Mouse (Mus musculus) intestine, embryonic 16.5 days (tissue): Measurements from ENCODE around the gene P3h3. TPM values are rescaled to one million over a fixed set of nuclear protein-coding genes. Genes with fewer than 3 reads are reported as not detected.
A peak's percentile ranks its signal among the peaks of the same experiment; 100 is the strongest.

Experiments
- ATAC-seq: fragments of 200-750 bp; cut with Nextera tagmentation; 2 replicates; pipeline ENCODE4 v1.8.0; 2017; ENCODE audit warnings: moderate TSS enrichment, moderate library complexity
- H3K27ac ChIP-seq: fragments of 300-500 bp; sonication (generic); 2 replicates; pipeline ENCODE4 v1.5.1; 2014; ENCODE audit warnings: mild to moderate bottlenecking, low read length
- H3K27me3 ChIP-seq: fragments of 300-500 bp; sonication (generic); replicated peaks from 2 replicates; pipeline ENCODE4 v1.6.1; 2014; ENCODE audit warnings: low read length, control low read depth, mixed read lengths; ENCODE audit not compliant: control insufficient read depth, insufficient read depth
- H3K36me3 ChIP-seq: fragments of 300-500 bp; sonication (generic); 2 replicates; pipeline ENCODE4 v1.6.1; 2014; ENCODE audit warnings: low read length, control low read depth; ENCODE audit not compliant: control insufficient read depth, insufficient read depth
- H3K4me1 ChIP-seq: fragments of 300-500 bp; sonication (generic); 2 replicates; pipeline ENCODE4 v1.6.1; 2014; ENCODE audit warnings: low read length, control low read depth, mixed read lengths; ENCODE audit not compliant: control insufficient read depth, insufficient read depth
- H3K4me2 ChIP-seq: fragments of 300-500 bp; sonication (generic); 2 replicates; pipeline ENCODE4 v1.6.1; 2014; ENCODE audit warnings: low read depth, low read length, control low read depth
- H3K4me3 ChIP-seq: fragments of 300-500 bp; sonication (generic); 2 replicates; pipeline ENCODE4 v1.5.1; 2014; ENCODE audit warnings: mild to moderate bottlenecking, low read length
- H3K9ac ChIP-seq: fragments of 300-500 bp; sonication (generic); 2 replicates; pipeline ENCODE4 v1.6.1; 2014; ENCODE audit warnings: low read depth, low read length
- H3K9me3 ChIP-seq: fragments of 300-500 bp; sonication (generic); 2 replicates; pipeline ENCODE4 v1.6.1; 2016; ENCODE audit warnings: low read length, control low read depth; ENCODE audit not compliant: control insufficient read depth
- WGBS: fragments of 180-500 bp; shearing (Covaris S2); extraction: QIAGEN DNeasy Blood & Tissue Kit; methylation state at CpG from one replicate; pipeline ENCODE4 v1.1.7; 2014; 5-methylcytosine and 5-hydroxymethylcytosine counted together
- polyA plus RNA-seq: library from polyadenylated mRNA; unstranded; fragments of >200 nt; fragmentation: Nextera tagmentation; extraction: Ambion mirVana; gene quantifications from 2 replicates; pipeline ENCODE4 v1.2.1, GENCODE M21; 2015

Gene P3h3
- polyA plus RNA-seq, 1 experiment from 2014 or later = 5.6 TPM

- no peak for ATAC-seq
- no peaks in the 10 kb centered on the region for H3K4me1 ChIP-seq
- WGBS = 51% methylated on average over 6 of the region's 6 CpGs
Measured at GRCm38 (mm10) chr6:124879390-124879789, 21.8 kb upstream of the P3h3 start.

GRCm38 (mm10) chr6:124874348-124874747, 16.8 kb upstream of the P3h3 start:
- Histone ChIP-seq H3K9me3 (no peaks in the 10 kb centered on the region), H3K4me1 (no peaks in the 10 kb centered on the region), H3K9ac (no peak overlapping the region), H3K4me3 (no peak overlapping the region), H3K36me3 (no peaks in the 10 kb centered on the region), H3K4me2 (no peak overlapping the region), H3K27ac (no peak overlapping the region), H3K27me3 (no peaks in the 10 kb centered on the region)
- 53% methylated on average over 2 of the region's 3 CpGs for WGBS
- no peak for ATAC-seq

More at GRCm38 (mm10) chr6:124879390-124879789, 21.8 kb upstream of the P3h3 start:
- Histone ChIP-seq H3K27me3 (no peaks in the 10 kb centered on the region), H3K9ac (no peak overlapping the region), H3K9me3 (no peaks in the 10 kb centered on the region), H3K4me3 (no peak overlapping the region), H3K4me2 (no peak overlapping the region), H3K27ac (no peak overlapping the region), H3K36me3 (no peaks in the 10 kb centered on the region)

- H3K4me2 ChIP-seq = no peak overlapping the region
- H3K9ac ChIP-seq = no peak overlapping the region
- H3K4me1 ChIP-seq = peaks cover 11% of the 10 kb centered on the region
- no peak for ATAC-seq
- H3K27me3 ChIP-seq = peaks cover 9% of the 10 kb centered on the region; the same call in 1 of the 2 replicates
- H3K27ac ChIP-seq = no peak overlapping the region
- H3K9me3 ChIP-seq = no peaks in the 10 kb centered on the region
- no peaks in the 10 kb centered on the region for H3K36me3 ChIP-seq
- 66% methylated on average over 6 of the region's 7 CpGs for WGBS
- H3K4me3 ChIP-seq = no peak overlapping the region
Measured at GRCm38 (mm10) chr6:124866560-124866959, 9.0 kb upstream of the P3h3 start.

- H3K36me3 ChIP-seq = no peaks in the 10 kb centered on the region
- no peak overlapping the region for H3K4me3 ChIP-seq
- no peak overlapping the region for H3K9ac ChIP-seq
- no peak overlapping the region for H3K4me2 ChIP-seq
- H3K27ac ChIP-seq = no peak overlapping the region
- no peak for ATAC-seq
- 48% methylated on average over 18 of the region's 18 CpGs for WGBS
- peaks cover 9% of the 10 kb centered on the region; the same call in 1 of the 2 replicates for H3K27me3 ChIP-seq
- no peaks in the 10 kb centered on the region for H3K9me3 ChIP-seq
- peaks cover 11% of the 10 kb centered on the region for H3K4me1 ChIP-seq
Measured at GRCm38 (mm10) chr6:124865766-124866362, 8.3 kb upstream of the P3h3 start.

GRCm38 (mm10) chr6:124863658-124864298, 6.2 kb upstream of the P3h3 start, which contains the start of gene Gpr162:
Gpr162 (minus strand) TSS chr6:124863983.
- peak within 1 kb of the TSS; percentile 62 for H3K4me3 ChIP-seq
- ATAC-seq = peak; percentile 81
- H3K36me3 ChIP-seq = no peaks in the 10 kb centered on the region
- no peak within 1 kb of the TSS for H3K27ac ChIP-seq
- no peaks in the 10 kb centered on the region for H3K9me3 ChIP-seq
- peak within 1 kb of the TSS; percentile 77 for H3K9ac ChIP-seq
- WGBS = under 1% methylated on average over 37 of the region's 43 CpGs
- peak within 1 kb of the TSS; percentile 99 for H3K4me2 ChIP-seq
- H3K27me3 ChIP-seq = peaks cover 16% of the 10 kb centered on the region; the same call in 1 of the 2 replicates
- peaks cover 11% of the 10 kb centered on the region for H3K4me1 ChIP-seq

GRCm38 (mm10) chr6:124863125-124863657, 5.6 kb upstream of the P3h3 start:
- Histone ChIP-seq H3K4me1 (peaks cover 13% of the 10 kb centered on the region), H3K4me3 (peak overlapping the region; percentile 62), H3K27ac (no peak overlapping the region), H3K9ac (peak overlapping the region; percentile 77), H3K9me3 (no peaks in the 10 kb centered on the region), H3K36me3 (no peaks in the 10 kb centered on the region), H3K27me3 (peaks cover 16% of the 10 kb centered on the region; the same call in 1 of the 2 replicates), H3K4me2 (peak overlapping the region; percentile 99)
- 3% methylated on average over 11 of the region's 16 CpGs for WGBS
- ATAC-seq = no peak; the same call in 1 of the 2 replicates

GRCm38 (mm10) chr6:124862406-124863124, 5.0 kb upstream of the P3h3 start:
- Histone ChIP-seq H3K4me3 (peak overlapping the region; percentile 62), H3K9ac (peak overlapping the region; percentile 77; the same call in 1 of the 2 replicates), H3K36me3 (no peaks in the 10 kb centered on the region), H3K4me1 (peaks cover 17% of the 10 kb centered on the region), H3K9me3 (no peaks in the 10 kb centered on the region), H3K27me3 (peaks cover 19% of the 10 kb centered on the region; the same call in 1 of the 2 replicates), H3K4me2 (peak overlapping the region; percentile 99), H3K27ac (no peak overlapping the region)
- 17% methylated on average over 8 of the region's 8 CpGs for WGBS
- ATAC-seq = no peak

GRCm38 (mm10) chr6:124861802-124862201, 4.2 kb upstream of the P3h3 start:
- H3K27ac ChIP-seq = no peak overlapping the region
- H3K4me1 ChIP-seq = peaks cover 17% of the 10 kb centered on the region
- H3K27me3 ChIP-seq = peaks cover 20% of the 10 kb centered on the region; the same call in 1 of the 2 replicates
- no peak overlapping the region for H3K9ac ChIP-seq
- WGBS = 42% methylated on average over 3 of the region's 3 CpGs
- H3K36me3 ChIP-seq = no peaks in the 10 kb centered on the region
- H3K4me3 ChIP-seq = no peak overlapping the region
- no peak overlapping the region for H3K4me2 ChIP-seq
- no peak for ATAC-seq
- H3K9me3 ChIP-seq = no peaks in the 10 kb centered on the region

- Histone ChIP-seq H3K4me2 (no peak overlapping the region), H3K9ac (no peak overlapping the region), H3K36me3 (no peaks in the 10 kb centered on the region), H3K4me3 (no peak overlapping the region), H3K9me3 (no peaks in the 10 kb centered on the region), H3K27ac (no peak overlapping the region), H3K27me3 (peaks cover 20% of the 10 kb centered on the region; the same call in 1 of the 2 replicates), H3K4me1 (peaks cover 17% of the 10 kb centered on the region)
- no peak for ATAC-seq
- WGBS = 74% methylated on average over 19 of the region's 19 CpGs
Measured at GRCm38 (mm10) chr6:124861266-124861665, 3.7 kb upstream of the P3h3 start.
